Mouse (Mus musculus) testis, postnatal 14 days (tissue): ENCODE results near the gene Kcp.

ENCODE experiments used
- DNase-seq: peaks from one replicate; pipeline ENCODE4 v3.0.0; 2021; ENCODE audit warnings: low spot score

Kcp gene

GRCm38 (mm10) chr6:29523301-29524033 lies 15.7 kb upstream of the Kcp start:
- DNase-seq = no peak

- no peak for DNase-seq
Observed at GRCm38 (mm10) chr6:29522626-29523300, 15.0 kb upstream of the Kcp start.

GRCm38 (mm10) chr6:29517139-29517538 lies 9.4 kb upstream of the Kcp start:
- DNase-seq = peak; percentile 40

GRCm38 (mm10) chr6:29513284-29513683 lies 5.5 kb upstream of the Kcp start:
- DNase-seq = peak; percentile 41

GRCm38 (mm10) chr6:29509086-29509485 lies 1.3 kb upstream of the Kcp start:
- no peak for DNase-seq

- DNase-seq = no peak
Observed at GRCm38 (mm10) chr6:29506834-29507233, 918 bp downstream of the Kcp start.

GRCm38 (mm10) chr6:29505493-29505892 lies 2.3 kb downstream of the Kcp start:
- DNase-seq = no peak

GRCm38 (mm10) chr6:29501599-29501998 lies 6.2 kb downstream of the Kcp start:
- no peak for DNase-seq

GRCm38 (mm10) chr6:29500810-29501209 lies 6.9 kb downstream of the Kcp start:
- no peak for DNase-seq

GRCm38 (mm10) chr6:29500177-29500576 lies 7.6 kb downstream of the Kcp start:
- no peak for DNase-seq

- DNase-seq = no peak
Observed at GRCm38 (mm10) chr6:29497791-29498190, 10.0 kb downstream of the Kcp start.

GRCm38 (mm10) chr6:29496270-29496669 lies 11.5 kb downstream of the Kcp start:
- DNase-seq = no peak

- DNase-seq = no peak
Observed at GRCm38 (mm10) chr6:29494101-29494500, 13.7 kb downstream of the Kcp start.

GRCm38 (mm10) chr6:29485951-29486350 lies 21.8 kb downstream of the Kcp start:
- no peak for DNase-seq

- peak; percentile 52 for DNase-seq
Observed at GRCm38 (mm10) chr6:29484716-29485559, 22.8 kb downstream of the Kcp start.

- no peak for DNase-seq
Observed at GRCm38 (mm10) chr6:29482691-29483090, 25.1 kb downstream of the Kcp start.

GRCm38 (mm10) chr6:29474736-29475135 lies 33.0 kb downstream of the Kcp start:
- DNase-seq = no peak

GRCm38 (mm10) chr6:29473941-29474691 lies 33.6 kb downstream of the Kcp start:
- peak; percentile 77 for DNase-seq

- DNase-seq = no peak
Observed at GRCm38 (mm10) chr6:29471137-29471536, 36.6 kb downstream of the Kcp start, which contains the start of gene Atp6v1fnb. Gene Atp6v1fnb, plus strand, starts transcription at chr6:29471437.

GRCm38 (mm10) chr6:29468851-29469250 lies 38.9 kb downstream of the Kcp start:
- no peak for DNase-seq

- DNase-seq = peak; percentile 93
Observed at GRCm38 (mm10) chr6:29467583-29468354, 40.0 kb downstream of the Kcp start, which contains the start of gene Atp6v1f. Gene Atp6v1f, plus strand, starts transcription at chr6:29467718.
